Mouse (Mus musculus) layer of hippocampus, adult 2 months (tissue): Measurements from ENCODE around the gene Smyd3. TPM values are rescaled to one million over a fixed set of nuclear protein-coding genes. Genes with fewer than 3 reads are reported as not detected.

ENCODE experiments used
- DNase-seq, 2 experiments: peaks; one replicate each; pipeline ENCODE4 v3.0.0; 2022; ENCODE audit warnings: low spot score in 2 of 2
- H3K27ac ChIP-seq: fragments of 200-600 bp; 2 replicates; pipeline ENCODE4 v1.8.1; 2022
- H3K4me3 ChIP-seq: fragments of 200-600 bp; 2 replicates; pipeline ENCODE4 v1.8.1; 2022; ENCODE audit warnings: mild to moderate bottlenecking
- CTCF ChIP-seq: fragments of 200-600 bp; conservative IDR thresholded peaks from 2 replicates; pipeline ENCODE4 v1.8.1; 2022; ENCODE audit warnings: antibody characterized with exemption, mild to moderate bottlenecking, moderate library complexity
- total RNA-seq, 2 experiments: library from RNA; stranded (reverse); gene quantifications; 2 replicates each; pipeline ENCODE4 v1.2.3; 2021

The Smyd3 gene
- total RNA-seq, 2 experiments from 2014 or later: 21.1 to 24.5 TPM

DNA sequence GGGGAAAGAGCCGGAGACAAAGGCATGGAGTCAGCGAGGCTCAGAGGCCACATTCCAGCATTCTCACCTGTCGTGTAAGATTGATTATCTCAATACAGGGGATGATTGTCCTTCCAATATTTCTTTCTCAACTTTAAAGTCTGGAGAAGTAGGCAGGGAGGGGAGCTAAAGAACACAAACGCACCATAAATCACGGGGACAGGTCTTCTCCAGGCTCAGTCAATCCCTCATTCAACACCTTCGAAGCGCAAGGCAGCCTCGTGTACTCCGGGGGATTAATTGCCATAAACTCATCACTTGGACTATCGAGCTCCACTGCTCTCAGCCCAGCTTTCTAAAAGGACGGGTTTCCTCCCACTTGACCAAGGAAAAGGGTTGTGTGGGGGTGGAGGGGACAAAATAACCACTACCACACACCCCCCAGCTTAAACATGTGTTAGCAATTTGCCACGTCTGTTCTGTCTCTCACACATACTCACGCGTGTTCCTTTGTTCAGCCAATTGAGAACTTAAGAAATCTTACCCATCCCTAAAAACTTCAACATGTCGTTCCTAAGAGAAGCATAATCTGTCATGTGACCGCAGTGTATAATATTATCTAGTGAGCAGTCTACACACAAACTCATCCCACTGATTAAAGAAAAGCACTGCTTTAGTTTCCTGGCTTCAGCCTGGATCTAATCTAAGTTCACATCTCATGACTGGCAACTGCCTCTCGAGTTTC is 43.8 kb downstream of the Smyd3 start:
- H3K27ac ChIP-seq: no peak overlapping the region
- DNase-seq: no peak
- no peak for TF ChIP-seq CTCF
- H3K4me3 ChIP-seq: no peak overlapping the region

- H3K4me3 ChIP-seq: no peak overlapping the region
- no peak overlapping the region for H3K27ac ChIP-seq
- no peak for DNase-seq
- no peak for TF ChIP-seq CTCF
Measured at GRCm38 (mm10) chr1:179467970-179468369, 49.9 kb downstream of the Smyd3 start.

DNA sequence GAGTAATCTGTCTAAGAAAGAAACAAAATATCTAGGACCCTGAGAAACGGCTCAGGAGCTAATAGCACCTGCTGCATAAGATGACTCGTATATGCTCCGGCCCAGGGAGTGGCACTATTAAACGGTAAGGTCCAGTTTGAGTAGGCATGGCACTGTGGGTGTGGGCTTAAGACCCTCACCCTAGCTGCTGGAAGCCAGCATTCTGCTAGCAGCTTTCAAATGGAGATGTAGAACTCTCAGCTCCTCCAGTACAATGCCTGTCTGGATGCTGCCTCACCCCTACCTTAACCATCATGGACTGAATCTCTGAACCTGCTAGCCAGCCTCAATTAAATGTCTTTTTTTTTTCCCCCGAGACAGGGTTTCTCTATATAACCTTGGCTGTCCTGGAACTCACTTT is 55.5 kb downstream of the Smyd3 start:
- Histone ChIP-seq H3K4me3 (no peak overlapping the region), H3K27ac (no peak overlapping the region)
- no peak for DNase-seq
- no peak for TF ChIP-seq CTCF

DNA sequence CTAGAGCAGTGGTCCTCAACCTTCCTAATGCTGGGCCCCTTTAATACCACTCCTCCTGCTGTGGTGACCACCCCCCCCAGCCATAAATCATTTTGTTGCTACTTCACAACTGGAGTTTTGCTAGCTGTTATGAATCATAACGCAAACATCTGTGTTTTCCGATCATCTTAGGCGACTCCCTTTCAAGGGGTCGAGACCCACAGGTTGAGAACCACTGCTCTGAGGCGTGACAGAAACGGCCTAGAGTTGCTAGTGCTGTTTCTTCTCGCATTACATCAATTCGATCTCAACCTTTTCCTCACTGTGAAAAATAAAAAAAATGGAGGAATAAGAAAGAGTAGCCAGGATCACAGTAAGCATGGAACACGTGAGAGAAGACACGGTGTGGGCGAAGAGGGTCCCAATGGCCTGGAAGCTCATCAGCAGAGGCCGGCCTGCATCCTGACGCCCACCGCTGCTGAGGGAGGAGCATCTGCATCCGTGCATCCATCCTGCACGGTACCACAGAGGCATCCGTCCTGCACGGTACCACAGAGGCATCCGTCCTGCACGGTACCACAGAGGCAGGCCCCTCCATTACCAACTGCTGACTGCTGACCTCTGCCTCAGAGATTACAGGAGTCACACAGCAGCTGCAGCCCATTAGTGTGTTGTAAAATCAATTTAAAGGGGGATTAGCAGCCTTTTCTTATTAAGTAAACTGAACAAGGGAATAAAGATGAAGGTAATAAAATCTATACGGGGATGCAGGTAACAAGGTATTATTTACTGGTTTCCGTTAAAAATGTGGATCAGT is 56.6 kb downstream of the Smyd3 start:
- DNase-seq: no peak
- no peak for TF ChIP-seq CTCF
- Histone ChIP-seq H3K4me3 (no peak overlapping the region), H3K27ac (no peak overlapping the region)

DNA sequence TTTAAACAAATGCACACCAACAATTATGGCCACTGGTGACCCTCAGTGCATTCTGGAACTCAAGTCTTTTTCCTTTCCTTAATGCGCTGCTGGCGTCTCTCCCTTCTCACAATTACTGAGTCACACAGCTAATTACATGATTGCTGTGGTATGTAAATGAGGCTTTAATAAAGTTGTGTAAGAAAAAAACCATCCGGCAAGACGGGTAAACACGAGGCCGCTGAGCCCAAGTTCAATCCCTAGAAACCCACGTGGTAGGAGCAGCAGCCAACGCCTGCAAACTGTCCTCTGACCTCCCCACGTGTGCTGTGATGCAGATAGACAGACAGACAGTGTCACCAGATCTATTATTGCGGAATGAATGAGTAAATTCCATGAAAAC is 58.9 kb downstream of the Smyd3 start:
- no peak for TF ChIP-seq CTCF
- H3K4me3 ChIP-seq: no peak overlapping the region
- no peak for DNase-seq
- no peak overlapping the region for H3K27ac ChIP-seq

DNA sequence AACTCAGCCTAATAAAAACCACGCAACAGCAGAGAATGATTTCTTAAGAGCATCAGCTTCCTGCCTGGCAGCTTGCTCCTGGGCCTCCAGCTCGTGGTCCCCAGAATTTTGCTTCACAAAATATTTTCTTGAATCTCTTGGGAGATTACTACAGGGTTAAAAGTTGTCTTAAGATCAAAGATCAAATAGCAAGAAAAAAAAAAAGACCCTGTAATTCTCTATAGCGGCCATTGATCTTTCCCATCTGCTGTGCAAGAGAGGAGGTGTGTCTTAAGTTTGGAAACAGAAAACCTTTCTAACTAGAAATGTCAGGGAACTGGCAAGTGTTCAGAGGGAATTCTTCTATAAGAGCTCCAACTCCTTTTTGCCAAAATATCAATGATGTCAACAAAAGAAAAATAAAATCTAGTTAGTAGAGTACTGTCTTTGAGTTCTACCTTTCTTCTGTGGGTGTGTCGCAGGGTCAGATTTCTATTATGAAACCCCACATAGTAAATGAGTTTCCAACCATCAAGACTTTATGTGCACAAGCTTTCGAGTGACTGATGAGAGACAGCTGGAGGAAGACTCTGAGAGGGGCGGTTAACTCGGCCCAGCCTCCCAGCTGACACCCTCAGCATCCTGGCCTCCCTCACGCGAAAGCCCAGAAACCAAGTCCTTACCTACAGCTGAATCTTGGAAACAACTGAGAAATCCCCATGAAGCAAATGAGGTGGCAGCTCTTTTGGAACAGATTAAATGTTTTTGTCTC is 59.4 kb downstream of the Smyd3 start:
- Histone ChIP-seq H3K4me3 (no peak overlapping the region), H3K27ac (no peak overlapping the region)
- DNase-seq: no peak
- TF ChIP-seq CTCF: no peak

GRCm38 (mm10) chr1:179454600-179454999 is 63.2 kb downstream of the Smyd3 start:
- no peak for DNase-seq
- TF ChIP-seq CTCF: no peak
- H3K27ac ChIP-seq: no peak overlapping the region
- H3K4me3 ChIP-seq: no peak overlapping the region

- DNase-seq: no peak
- no peak overlapping the region for H3K4me3 ChIP-seq
- peak; percentile 74 for TF ChIP-seq CTCF
- no peak overlapping the region for H3K27ac ChIP-seq
Measured at GRCm38 (mm10) chr1:179451211-179451610, 66.6 kb downstream of the Smyd3 start.

GRCm38 (mm10) chr1:179446845-179447212 is 71.0 kb downstream of the Smyd3 start:
- H3K27ac ChIP-seq: no peak overlapping the region
- DNase-seq: no peak
- H3K4me3 ChIP-seq: no peak overlapping the region
- TF ChIP-seq CTCF: no peak

DNA sequence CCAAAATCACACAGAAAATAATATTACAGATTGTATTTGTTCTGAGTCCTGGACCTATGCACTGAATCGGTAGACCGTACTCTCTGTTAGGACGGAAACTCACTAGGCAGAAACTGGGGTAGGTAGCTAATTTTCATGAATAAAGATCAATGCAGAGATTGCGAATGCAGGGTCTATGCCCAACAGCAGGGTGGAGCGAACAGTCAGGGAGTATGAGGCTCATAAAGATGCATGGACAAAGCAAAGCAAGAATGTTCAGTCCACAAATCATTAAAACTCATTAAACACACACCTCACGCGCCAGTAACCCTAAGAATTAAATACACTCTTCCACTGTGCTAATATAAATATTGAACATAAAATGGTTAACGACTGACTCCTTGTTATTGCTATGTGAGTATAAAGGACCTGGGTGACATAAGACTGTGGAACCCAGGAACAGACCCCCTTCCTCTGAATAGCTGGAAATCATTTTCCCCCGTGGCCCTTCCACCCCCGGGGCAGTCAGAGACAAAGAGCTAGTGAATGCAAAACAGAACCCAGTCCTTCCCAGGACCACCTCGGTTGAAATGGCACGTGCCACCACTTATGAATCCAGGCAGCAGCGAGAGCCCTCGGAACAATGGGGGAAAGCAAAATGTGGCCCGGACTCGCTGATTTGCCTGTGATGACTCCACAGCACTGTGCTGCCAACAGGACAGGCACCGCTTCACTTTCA is 71.6 kb downstream of the Smyd3 start:
- Histone ChIP-seq H3K27ac (no peak overlapping the region), H3K4me3 (peak overlapping the region; percentile 15; the same call in 1 of the 2 replicates)
- no peak for TF ChIP-seq CTCF
- DNase-seq: no peak

DNA sequence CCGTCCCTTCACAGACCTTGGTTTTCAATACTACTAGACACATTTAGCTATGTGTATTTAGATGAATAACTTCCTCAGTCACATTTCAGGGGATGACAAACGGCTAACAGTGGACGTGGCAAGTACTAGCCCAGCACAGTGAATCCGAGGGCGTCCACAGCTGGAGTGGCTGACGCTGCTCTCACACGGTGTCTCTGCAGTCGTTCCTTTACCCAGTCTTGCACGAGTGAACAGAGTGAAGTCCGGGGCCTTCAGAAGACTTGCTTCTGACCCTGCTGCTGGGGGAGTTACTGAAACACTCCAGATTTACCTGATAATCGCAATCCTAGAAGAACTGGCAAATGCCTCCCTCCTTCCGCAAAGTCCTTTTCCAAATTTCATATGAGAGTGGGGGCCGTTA is 74.0 kb downstream of the Smyd3 start:
- DNase-seq: no peak
- Histone ChIP-seq H3K4me3 (no peak overlapping the region), H3K27ac (no peak overlapping the region)
- no peak for TF ChIP-seq CTCF

- no peak overlapping the region for H3K4me3 ChIP-seq
- H3K27ac ChIP-seq: no peak overlapping the region
- no peak for DNase-seq
- TF ChIP-seq CTCF: no peak
Measured at GRCm38 (mm10) chr1:179443423-179443822, 74.4 kb downstream of the Smyd3 start.

DNA sequence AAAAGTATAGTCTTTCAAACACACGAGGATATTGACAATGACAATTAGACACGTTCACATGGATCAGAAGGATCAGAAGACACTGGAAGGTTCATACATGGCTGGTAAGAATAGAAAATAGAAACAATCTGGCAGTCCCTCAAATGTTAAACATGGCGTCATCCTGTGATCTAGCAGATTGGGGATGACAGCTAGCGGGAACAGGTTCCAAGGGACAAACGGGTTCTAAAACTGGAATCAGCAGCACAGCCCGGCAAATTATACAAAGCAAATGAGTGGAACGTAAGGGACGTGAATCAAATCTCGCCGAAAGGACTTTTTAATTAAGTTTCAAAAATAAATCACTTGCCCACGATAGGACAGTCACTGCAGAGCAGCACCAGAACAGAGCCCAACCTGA is 81.2 kb downstream of the Smyd3 start:
- Histone ChIP-seq H3K4me3 (no peak overlapping the region), H3K27ac (no peak overlapping the region)
- peak; percentile 36 to 63 for DNase-seq
- no peak for TF ChIP-seq CTCF
